Mouse (Mus musculus) midbrain, embryonic 16.5 days (tissue): Measurements from ENCODE around the gene Gpr182. TPM values are rescaled to one million over a fixed set of nuclear protein-coding genes. Genes with fewer than 3 reads are reported as not detected.

Experiments
- ATAC-seq: fragments of 200-750 bp; cut with Nextera tagmentation; 2 replicates; pipeline ENCODE4 v1.8.0; 2017; ENCODE audit warnings: moderate TSS enrichment
- H3K27ac ChIP-seq: fragments of 300-500 bp; sonication (generic); 2 replicates; pipeline ENCODE4 v1.5.1; 2014; ENCODE audit warnings: mild to moderate bottlenecking, low read length, mixed read lengths
- H3K27me3 ChIP-seq: fragments of 300-500 bp; sonication (generic); 2 replicates; pipeline ENCODE4 v1.6.1; 2014; ENCODE audit warnings: low read depth, low read length, mixed read lengths; ENCODE audit not compliant: control insufficient read depth, insufficient read depth
- H3K36me3 ChIP-seq: fragments of 300-500 bp; sonication (generic); 2 replicates; pipeline ENCODE4 v1.6.1; 2014; ENCODE audit warnings: mild to moderate bottlenecking, low read length, moderate library complexity, mixed read lengths; ENCODE audit not compliant: control insufficient read depth, insufficient read depth
- H3K4me1 ChIP-seq: fragments of 300-500 bp; sonication (generic); 2 replicates; pipeline ENCODE4 v1.6.1; 2014; ENCODE audit warnings: mild to moderate bottlenecking, low read length, mixed read lengths; ENCODE audit not compliant: control insufficient read depth, insufficient read depth
- H3K4me2 ChIP-seq: fragments of 300-500 bp; sonication (generic); 2 replicates; pipeline ENCODE4 v1.6.1; 2014; ENCODE audit warnings: mild to moderate bottlenecking, low read length, mixed read lengths
- H3K4me3 ChIP-seq: fragments of 300-500 bp; sonication (generic); 2 replicates; pipeline ENCODE4 v1.5.1; 2014; ENCODE audit warnings: low read depth, mild to moderate bottlenecking, low read length, moderate library complexity, mixed read lengths
- H3K9ac ChIP-seq: fragments of 300-500 bp; sonication (generic); 2 replicates; pipeline ENCODE4 v1.6.1; 2014; ENCODE audit warnings: low read depth, low read length, mixed read lengths
- H3K9me3 ChIP-seq: fragments of 300-500 bp; sonication (generic); replicated peaks from 2 replicates; pipeline ENCODE4 v1.6.1; 2014; ENCODE audit warnings: mild to moderate bottlenecking, low read length, mixed read lengths; ENCODE audit not compliant: control insufficient read depth, poor library complexity, severe bottlenecking
- WGBS: fragments of 180-500 bp; shearing (Covaris S2); extraction: QIAGEN DNeasy Blood & Tissue Kit; methylation state at CpG from one replicate; pipeline ENCODE4 v1.1.7; 2014; 5-methylcytosine and 5-hydroxymethylcytosine counted together
- polyA plus RNA-seq: library from polyadenylated mRNA; unstranded; fragments of >200 nt; fragmentation: Nextera tagmentation; extraction: Ambion mirVana; gene quantifications from 2 replicates; pipeline ENCODE4 v1.2.1, GENCODE M21; 2015

Gpr182 gene
- polyA plus RNA-seq, 1 experiment from 2014 or later: 1.7 TPM

DNA sequence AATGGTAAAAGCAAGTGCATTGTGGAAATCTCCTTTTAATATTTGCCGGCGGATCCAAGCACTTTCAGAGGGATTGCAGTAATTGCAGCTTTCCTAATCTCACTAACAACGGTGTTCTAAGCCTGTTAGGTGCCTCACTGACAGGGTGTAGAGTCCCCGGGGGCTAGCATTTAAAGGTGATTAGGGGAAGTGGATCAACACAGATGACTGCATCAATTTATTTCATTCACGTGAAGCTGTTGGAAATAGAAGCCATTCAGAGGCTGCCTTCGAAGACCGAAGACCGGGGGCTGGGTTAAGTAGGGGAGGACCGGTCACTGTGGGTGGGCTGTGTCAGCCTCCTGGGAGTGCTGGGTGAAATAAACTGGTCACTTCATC, 20.6 kb downstream of the Gpr182 start:
- ATAC-seq: no peak
- Histone ChIP-seq H3K4me3 (no peak overlapping the region), H3K27me3 (peaks cover 4% of the 10 kb centered on the region; the same call in 1 of the 2 replicates), H3K27ac (no peak overlapping the region; the same call in 1 of the 2 replicates), H3K4me1 (peaks cover 10% of the 10 kb centered on the region), H3K36me3 (no peaks in the 10 kb centered on the region), H3K9ac (peak overlapping the region; percentile 33; the same call in 1 of the 2 replicates), H3K9me3 (no peaks in the 10 kb centered on the region), H3K4me2 (no peak overlapping the region)
- 12% methylated on average over 9 of the region's 9 CpGs for WGBS

DNA sequence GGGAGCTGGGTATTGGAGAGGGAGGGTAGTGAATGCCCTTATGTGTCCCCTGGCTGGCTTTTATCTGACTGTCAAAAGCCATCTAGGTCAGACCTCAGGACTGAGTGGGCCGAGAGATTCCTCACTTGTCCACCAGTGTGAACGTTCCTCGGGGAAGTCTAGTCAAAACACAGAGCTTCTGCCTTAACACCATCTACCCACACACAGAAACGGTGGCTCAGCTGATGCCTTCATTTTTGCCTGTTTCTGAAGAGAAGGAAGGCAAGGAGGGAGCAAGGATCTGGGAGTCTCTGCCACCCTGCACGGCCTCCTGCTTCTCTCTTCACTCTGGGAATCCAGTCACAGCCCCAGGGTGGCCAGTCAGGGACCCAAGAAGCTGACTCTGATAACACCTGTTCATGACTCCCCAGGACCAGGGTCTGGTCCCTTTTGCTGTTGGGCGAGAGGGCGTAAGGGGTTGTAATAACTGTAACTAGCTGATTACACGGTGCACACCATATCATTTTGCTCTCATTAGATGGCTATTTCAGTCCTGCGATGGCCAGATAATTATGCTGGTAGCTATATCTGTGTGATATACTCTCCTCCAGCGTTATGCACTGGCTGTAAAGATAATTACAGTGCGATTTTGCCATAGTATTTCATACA, 21.1 kb downstream of the Gpr182 start:
- 40% methylated on average over 11 of the region's 11 CpGs for WGBS
- no peaks in the 10 kb centered on the region for H3K9me3 ChIP-seq
- H3K36me3 ChIP-seq: no peaks in the 10 kb centered on the region
- H3K27me3 ChIP-seq: peaks cover 4% of the 10 kb centered on the region; the same call in 1 of the 2 replicates
- ATAC-seq: no peak
- H3K4me2 ChIP-seq: no peak overlapping the region
- H3K27ac ChIP-seq: no peak overlapping the region; the same call in 1 of the 2 replicates
- H3K4me3 ChIP-seq: no peak overlapping the region
- peaks cover 10% of the 10 kb centered on the region for H3K4me1 ChIP-seq
- peak overlapping the region; percentile 33; the same call in 1 of the 2 replicates for H3K9ac ChIP-seq

DNA sequence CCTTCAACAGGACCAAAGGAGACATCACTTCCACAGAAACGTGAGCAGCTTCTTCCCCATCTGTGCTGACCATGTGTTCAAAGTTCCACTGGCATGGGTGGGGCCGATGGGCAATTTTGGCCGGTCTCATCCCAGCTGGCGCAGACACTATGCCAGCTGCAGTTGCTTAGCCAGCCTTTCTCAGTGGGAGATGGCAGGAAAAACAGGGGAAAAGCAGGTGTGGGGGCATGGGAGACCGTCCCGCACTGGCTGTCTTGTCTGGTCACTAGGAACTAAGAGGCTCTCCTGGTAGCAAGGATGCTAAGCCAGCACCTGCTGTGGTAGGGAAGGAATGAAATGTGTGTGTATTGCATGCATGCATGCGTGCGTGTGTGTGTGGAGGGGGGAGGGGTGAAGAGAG, 23.1 kb downstream of the Gpr182 start:
- no peak for ATAC-seq
- Histone ChIP-seq H3K27ac (no peak overlapping the region), H3K9ac (no peak overlapping the region), H3K27me3 (no peaks in the 10 kb centered on the region), H3K9me3 (no peaks in the 10 kb centered on the region), H3K36me3 (no peaks in the 10 kb centered on the region), H3K4me2 (no peak overlapping the region), H3K4me1 (peaks cover 10% of the 10 kb centered on the region), H3K4me3 (no peak overlapping the region)
- 71% methylated on average over 8 of the region's 8 CpGs for WGBS

- H3K36me3 ChIP-seq: no peaks in the 10 kb centered on the region
- peaks cover 16% of the 10 kb centered on the region for H3K4me1 ChIP-seq
- no peaks in the 10 kb centered on the region for H3K9me3 ChIP-seq
- no peak overlapping the region for H3K4me3 ChIP-seq
- no peaks in the 10 kb centered on the region for H3K27me3 ChIP-seq
- ATAC-seq: no peak
- H3K4me2 ChIP-seq: no peak overlapping the region
- H3K27ac ChIP-seq: no peak overlapping the region
- 91% methylated on average over 4 of the region's 4 CpGs for WGBS
- H3K9ac ChIP-seq: no peak overlapping the region
These were observed 26.4 kb downstream of the Gpr182 start for GRCm38 (mm10) chr10:127725136-127725535.

- 84% methylated on average over 3 of the region's 3 CpGs for WGBS
- no peaks in the 10 kb centered on the region for H3K27me3 ChIP-seq
- no peak within 1 kb of the TSS for H3K9ac ChIP-seq
- H3K27ac ChIP-seq: no peak within 1 kb of the TSS
- no peak within 1 kb of the TSS for H3K4me3 ChIP-seq
- H3K4me2 ChIP-seq: no peak within 1 kb of the TSS
- no peaks in the 10 kb centered on the region for H3K36me3 ChIP-seq
- no peaks in the 10 kb centered on the region for H3K9me3 ChIP-seq
- H3K4me1 ChIP-seq: peaks cover 16% of the 10 kb centered on the region
- no peak for ATAC-seq
These were observed 27.4 kb downstream of the Gpr182 start, which contains the start of gene Tac2 for GRCm38 (mm10) chr10:127724178-127724577. Gene Tac2 (plus strand): TSS chr10:127724478.

DNA sequence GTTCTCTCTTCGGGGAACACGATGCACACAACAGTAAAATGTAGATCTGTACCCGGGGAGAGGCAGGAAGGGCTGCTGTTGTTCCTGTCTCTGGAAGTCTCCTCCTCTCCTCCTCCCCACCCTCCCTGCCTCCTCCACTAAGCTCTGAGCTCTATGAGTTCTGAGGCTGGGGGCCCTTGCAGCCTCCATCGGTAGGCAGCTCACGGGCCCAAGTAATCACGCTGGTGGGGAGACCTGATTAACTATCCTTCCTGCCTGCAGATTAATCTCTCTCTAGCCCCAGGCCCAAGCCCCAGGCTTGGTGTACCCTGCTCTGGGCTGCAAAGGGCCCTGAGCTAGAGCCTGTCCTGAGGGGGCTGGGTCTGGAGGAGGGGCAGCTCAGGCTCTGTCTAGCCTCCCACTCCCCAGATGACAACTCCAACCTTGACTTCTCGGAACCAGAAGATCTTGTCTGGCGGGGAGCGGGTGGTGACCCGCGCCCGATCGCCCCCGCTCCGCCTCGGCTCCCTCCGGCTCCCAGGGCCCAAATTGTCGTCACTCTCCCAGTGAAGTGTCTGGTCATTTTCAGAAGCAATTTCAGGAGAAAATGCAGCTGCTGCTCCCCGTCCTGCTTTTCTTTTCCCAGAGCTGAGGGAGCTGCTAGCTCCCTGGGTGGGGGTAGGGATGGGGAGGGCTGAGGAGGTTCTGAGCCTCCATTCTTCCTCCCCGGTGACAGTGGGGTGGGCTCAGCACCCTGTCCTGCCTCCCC, 29.7 kb downstream of the Gpr182 start:
- peaks cover 16% of the 10 kb centered on the region for H3K4me1 ChIP-seq
- 0 out of 2 replicates have a peak overlapping the region, but pooled peaks have one; percentile 35 for H3K9ac ChIP-seq
- peak overlapping the region; percentile 25; the same call in 1 of the 2 replicates for H3K27ac ChIP-seq
- H3K4me2 ChIP-seq: peak overlapping the region; percentile 35
- no peak overlapping the region for H3K4me3 ChIP-seq
- H3K27me3 ChIP-seq: no peaks in the 10 kb centered on the region
- H3K36me3 ChIP-seq: no peaks in the 10 kb centered on the region
- no peaks in the 10 kb centered on the region for H3K9me3 ChIP-seq
- ATAC-seq: peak; percentile 67
- 7% methylated on average over 20 of the region's 20 CpGs for WGBS

DNA sequence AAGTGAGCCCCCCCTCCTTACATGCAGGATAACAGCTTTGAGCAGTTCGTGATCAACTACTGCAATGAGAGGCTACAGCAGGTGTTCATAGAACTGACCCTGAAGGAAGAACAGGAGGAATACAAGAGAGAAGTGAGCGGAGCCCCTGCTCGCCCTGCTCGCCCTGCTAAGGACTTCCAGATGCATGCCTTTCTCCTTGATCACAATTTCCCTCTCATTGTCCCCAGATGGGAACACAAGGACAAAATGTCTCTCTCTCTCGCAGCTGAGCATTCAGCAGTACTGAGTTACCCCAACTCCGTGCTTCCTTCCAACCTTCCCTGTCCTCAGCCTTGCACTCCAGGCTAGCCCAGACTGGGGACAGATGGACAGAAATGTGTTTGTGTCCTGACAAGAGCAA, 38.8 kb downstream of the Gpr182 start:
- no peak overlapping the region for H3K4me2 ChIP-seq
- no peaks in the 10 kb centered on the region for H3K36me3 ChIP-seq
- H3K9ac ChIP-seq: no peak overlapping the region
- 81% methylated on average over 6 of the region's 6 CpGs for WGBS
- H3K4me1 ChIP-seq: no peaks in the 10 kb centered on the region
- ATAC-seq: no peak
- H3K9me3 ChIP-seq: no peaks in the 10 kb centered on the region
- H3K27ac ChIP-seq: no peak overlapping the region
- no peak overlapping the region for H3K4me3 ChIP-seq
- no peaks in the 10 kb centered on the region for H3K27me3 ChIP-seq

- WGBS: 91% methylated on average over 13 of the region's 13 CpGs
- Histone ChIP-seq H3K27ac (no peak overlapping the region), H3K36me3 (no peaks in the 10 kb centered on the region), H3K4me3 (no peak overlapping the region), H3K9me3 (no peaks in the 10 kb centered on the region), H3K9ac (no peak overlapping the region), H3K27me3 (no peaks in the 10 kb centered on the region), H3K4me2 (no peak overlapping the region), H3K4me1 (no peaks in the 10 kb centered on the region)
- no peak for ATAC-seq
These were observed 41.2 kb downstream of the Gpr182 start for GRCm38 (mm10) chr10:127710331-127710730.

DNA sequence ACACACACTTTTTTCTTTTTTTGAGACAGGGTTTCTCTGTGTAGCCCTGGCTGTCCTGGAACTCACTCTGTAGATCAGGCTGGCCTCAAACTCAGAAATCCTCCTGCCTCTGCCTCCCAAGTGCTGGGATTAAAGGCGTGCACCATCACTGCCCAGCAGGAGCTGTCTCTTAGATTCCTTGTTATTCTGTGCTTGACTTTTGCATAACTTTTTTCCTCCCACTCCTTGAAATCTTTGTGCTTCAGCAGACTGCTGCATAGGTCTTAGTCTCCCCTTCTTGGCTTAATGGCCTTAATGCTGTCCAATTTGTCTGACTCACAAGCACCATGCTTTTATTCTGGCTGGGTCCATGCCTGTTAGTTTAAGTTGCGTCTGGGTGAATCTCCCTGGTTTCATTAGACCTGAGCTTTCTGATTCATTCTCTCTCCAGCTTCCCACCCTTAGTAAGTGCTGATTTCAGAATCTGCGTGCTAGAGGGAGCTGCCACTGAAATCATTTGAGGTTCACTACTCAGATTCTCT, 42.6 kb downstream of the Gpr182 start:
- Histone ChIP-seq H3K9ac (no peak overlapping the region), H3K4me3 (no peak overlapping the region), H3K4me2 (no peak overlapping the region), H3K9me3 (no peaks in the 10 kb centered on the region), H3K36me3 (no peaks in the 10 kb centered on the region), H3K4me1 (no peaks in the 10 kb centered on the region), H3K27ac (no peak overlapping the region), H3K27me3 (no peaks in the 10 kb centered on the region)
- ATAC-seq: no peak
- WGBS: 77% methylated on average over 3 of the region's 3 CpGs
